Mouse (Mus musculus) liver, postnatal 0 days (tissue): ENCODE results near the gene Ezr.

Source experiments
- CTCF ChIP-seq: sonication (generic); IDR thresholded peaks from 2 replicates; pipeline ENCODE4 v1.5.1; 2016; ENCODE audit warnings: antibody characterized with exemption, low read depth
- EP300 ChIP-seq: IDR thresholded peaks from 2 replicates; pipeline ENCODE4 v1.6.1; 2016; ENCODE audit warnings: antibody characterized with exemption, low read depth, mild to moderate bottlenecking

DNA sequence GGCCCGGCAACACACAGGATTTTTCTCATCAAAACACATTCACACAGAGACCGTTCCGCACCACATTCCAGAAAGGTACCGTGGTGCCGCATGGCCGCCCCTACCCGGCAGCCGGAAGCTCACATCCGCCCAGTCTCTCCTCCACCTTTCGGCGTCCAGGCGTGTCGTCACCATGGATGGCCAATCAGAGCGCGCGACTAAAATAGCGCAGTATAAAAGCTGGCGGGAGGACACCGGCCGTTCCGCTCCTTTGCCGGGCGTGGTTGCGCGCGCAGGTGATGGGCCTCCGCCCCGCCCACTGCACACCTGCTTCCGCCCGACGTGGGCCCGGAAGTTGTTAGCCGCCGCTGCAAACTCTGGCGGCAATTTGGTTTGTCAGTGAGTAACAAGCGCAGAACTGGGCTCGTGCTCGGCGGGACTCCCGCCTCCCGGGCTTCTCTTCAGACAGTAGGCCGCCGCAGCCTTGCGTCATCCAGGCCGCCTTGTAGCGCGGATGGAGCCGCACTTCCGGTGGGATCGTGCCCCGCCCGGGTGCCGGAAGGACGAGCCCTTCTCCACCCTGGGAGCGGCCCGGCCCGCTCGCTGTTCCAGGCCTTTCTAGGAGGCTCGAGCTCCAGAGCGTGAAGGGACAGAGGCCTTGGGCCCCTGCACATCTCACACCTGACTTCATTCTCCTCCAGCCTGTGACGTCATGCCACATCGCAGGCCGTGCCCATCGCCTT, 45.3 kb upstream of the Ezr start:
- TF ChIP-seq EP300 (no peak), CTCF (no peak)
